Mouse (Mus musculus) MEL (cell line): Measurements from ENCODE around the gene Cbx3. TPM values are rescaled to one million over a fixed set of nuclear protein-coding genes. Genes with fewer than 3 reads are reported as not detected.

Source experiments
- DNase-seq: peaks from one replicate; pipeline ENCODE4 v3.0.0; 2011; ENCODE audit warnings: low read depth, low spot score
- H3K27ac ChIP-seq: 2 replicates; pipeline ENCODE4 v1.5.1; 2012; ENCODE audit warnings: low read depth, mild to moderate bottlenecking, control low read depth, low read length, moderate library complexity; ENCODE audit not compliant: control insufficient read depth
- H3K27me3 ChIP-seq, 2 experiments: fragments of 150-350 bp in 1 of 2; sonication (generic) in 1 of 2; 2 replicates each; pipeline ENCODE4 v1.6.1; 2012; ENCODE audit warnings: low read length in 2 of 2, mild to moderate bottlenecking in 2 of 2, improper control_type of control experiment in 1 of 2, moderate library complexity in 1 of 2; ENCODE audit not compliant: insufficient read depth in 2 of 2, control insufficient read depth in 1 of 2
- H3K36me3 ChIP-seq, 2 experiments: 2 replicates each; pipeline ENCODE4 v1.6.1; 2012 to 2014; ENCODE audit warnings: low read length in 2 of 2, improper control_type of control experiment in 1 of 2, inconsistent platforms in 1 of 2, mild to moderate bottlenecking in 1 of 2; ENCODE audit not compliant: insufficient read depth in 2 of 2, control insufficient read depth in 1 of 2
- H3K4me1 ChIP-seq, 2 experiments: fragments of 150-350 bp in 1 of 2; sonication (generic) in 1 of 2; 2 replicates each; pipeline ENCODE4 v1.6.1; 2012; ENCODE audit warnings: low read length in 2 of 2, improper control_type of control experiment in 1 of 2, mild to moderate bottlenecking in 1 of 2; ENCODE audit not compliant: insufficient read depth in 2 of 2, control insufficient read depth in 1 of 2
- H3K4me3 ChIP-seq, 2 experiments: fragments of 150-350 bp in 1 of 2; sonication (generic) in 1 of 2; 2 replicates each; pipeline ENCODE4 v1.5.1; 2012; ENCODE audit warnings: low read depth in 2 of 2, low read length in 2 of 2, mild to moderate bottlenecking in 2 of 2, moderate library complexity in 2 of 2, control low read depth in 1 of 2, improper control_type of control experiment in 1 of 2; ENCODE audit not compliant: control insufficient read depth in 1 of 2, insufficient read depth in 1 of 2
- H3K79me2 ChIP-seq: 2 replicates; pipeline ENCODE4 v1.6.1; 2012; ENCODE audit warnings: mild to moderate bottlenecking, low read length, moderate library complexity; ENCODE audit not compliant: control insufficient read depth, poor library complexity, insufficient read depth
- H3K9ac ChIP-seq: 2 replicates; pipeline ENCODE4 v1.6.1; 2012; ENCODE audit warnings: low read depth, mild to moderate bottlenecking, control low read depth, low read length, moderate library complexity; ENCODE audit not compliant: control insufficient read depth, poor library complexity, severe bottlenecking
- H3K9me3 ChIP-seq: fragments of 150-350 bp; sonication (generic); replicated peaks from 2 replicates; pipeline ENCODE4 v1.6.1; 2012; ENCODE audit warnings: mild to moderate bottlenecking, low read length, improper control_type of control experiment, moderate library complexity; ENCODE audit not compliant: insufficient read depth
- BHLHE40 ChIP-seq: IDR thresholded peaks from 2 replicates; pipeline ENCODE4 v1.6.1; 2012; ENCODE audit warnings: low read depth, mild to moderate bottlenecking, inconsistent platforms, low read length, improper control_type of control experiment, borderline replicate concordance
- CHD2 ChIP-seq: IDR thresholded peaks from 2 replicates; pipeline ENCODE4 v1.6.1; 2011; ENCODE audit warnings: low read length, improper control_type of control experiment
- CTCF ChIP-seq, 3 experiments: IDR thresholded peaks in 2 of 3; conservative IDR thresholded peaks in 1 of 3; 2 replicates each; pipeline ENCODE4 v1.5.1; 2011 to 2012; ENCODE audit warnings: low read length in 3 of 3, low read depth in 2 of 3, mild to moderate bottlenecking in 2 of 3, improper control_type of control experiment in 1 of 3, inconsistent platforms in 1 of 3, mixed read lengths in 1 of 3, moderate library complexity in 1 of 3; ENCODE audit not compliant: control insufficient read depth in 1 of 3, insufficient read depth in 1 of 3, poor library complexity in 1 of 3, severe bottlenecking in 1 of 3
- ELF1 ChIP-seq: IDR thresholded peaks from 2 replicates; pipeline ENCODE4 v1.6.1; 2014; ENCODE audit warnings: low read depth, mild to moderate bottlenecking, inconsistent platforms, low read length, improper control_type of control experiment, moderate library complexity
- EP300 ChIP-seq, 2 experiments: IDR thresholded peaks; 2 replicates each; pipeline ENCODE4 v1.6.1; 2011; ENCODE audit warnings: improper control_type of control experiment in 2 of 2, low read length in 2 of 2, low read depth in 1 of 2, mild to moderate bottlenecking in 1 of 2
- ETS1 ChIP-seq: IDR thresholded peaks from 2 replicates; pipeline ENCODE4 v1.6.1; 2012; ENCODE audit warnings: low read depth, mild to moderate bottlenecking, inconsistent platforms, low read length, improper control_type of control experiment, moderate library complexity
- GABPA ChIP-seq: IDR thresholded peaks from 2 replicates; pipeline ENCODE4 v1.6.1; 2012; ENCODE audit warnings: low read depth, mild to moderate bottlenecking, inconsistent platforms, low read length, improper control_type of control experiment, moderate library complexity
- HCFC1 ChIP-seq: IDR thresholded peaks from 2 replicates; pipeline ENCODE4 v1.6.1; 2012; ENCODE audit warnings: low read depth, mild to moderate bottlenecking, inconsistent platforms, low read length, improper control_type of control experiment, moderate library complexity
- JUND ChIP-seq: IDR thresholded peaks from 2 replicates; pipeline ENCODE4 v1.6.1; 2011; ENCODE audit warnings: low read depth, mild to moderate bottlenecking, improper control_type of control experiment, low read length
- KAT2A ChIP-seq: conservative IDR thresholded peaks from 2 replicates; pipeline ENCODE4 v1.6.1; 2012; ENCODE audit warnings: low read depth, low read length, improper control_type of control experiment, inconsistent platforms
- MAFK ChIP-seq: IDR thresholded peaks from 2 replicates; pipeline ENCODE4 v1.6.1; 2011; ENCODE audit warnings: low read depth, mild to moderate bottlenecking, low read length, improper control_type of control experiment, borderline replicate concordance
- MAX ChIP-seq: IDR thresholded peaks from 2 replicates; pipeline ENCODE4 v1.6.1; 2011; ENCODE audit warnings: low read length, improper control_type of control experiment
- MAZ ChIP-seq: IDR thresholded peaks from 2 replicates; pipeline ENCODE4 v1.6.1; 2012; ENCODE audit warnings: low read depth, mild to moderate bottlenecking, inconsistent platforms, low read length, improper control_type of control experiment
- MXI1 ChIP-seq: IDR thresholded peaks from 2 replicates; pipeline ENCODE4 v1.6.1; 2011; ENCODE audit warnings: mild to moderate bottlenecking, low read depth, low read length, improper control_type of control experiment
- MYB ChIP-seq: IDR thresholded peaks from 2 replicates; pipeline ENCODE4 v1.6.1; 2011; ENCODE audit warnings: mild to moderate bottlenecking, low read depth, low read length, improper control_type of control experiment
- MYC ChIP-seq: IDR thresholded peaks from 2 replicates; pipeline ENCODE4 v1.6.1; 2011; ENCODE audit warnings: low read depth, mild to moderate bottlenecking, low read length, improper control_type of control experiment, moderate library complexity
- POLR2A ChIP-seq, 2 experiments: IDR thresholded peaks; 2 replicates each; pipeline ENCODE4 v1.6.1; 2011 to 2012; ENCODE audit warnings: low read length in 2 of 2, mild to moderate bottlenecking in 2 of 2, control low read depth in 1 of 2, improper control_type of control experiment in 1 of 2, low read depth in 1 of 2, moderate library complexity in 1 of 2; ENCODE audit not compliant: control insufficient read depth in 1 of 2, insufficient read depth in 1 of 2, poor library complexity in 1 of 2
- POLR2AphosphoS2 ChIP-seq: IDR thresholded peaks from 2 replicates; pipeline ENCODE4 v1.6.1; 2011; ENCODE audit warnings: low read length, improper control_type of control experiment
- POLR2AphosphoS5 ChIP-seq: IDR thresholded peaks from 2 replicates; pipeline ENCODE4 v1.6.1; 2012; ENCODE audit warnings: low read depth, borderline replicate concordance, mild to moderate bottlenecking, inconsistent platforms, low read length, moderate library complexity, mixed read lengths
- RCOR1 ChIP-seq: IDR thresholded peaks from 2 replicates; pipeline ENCODE4 v1.6.1; 2012; ENCODE audit warnings: low read depth, mild to moderate bottlenecking, inconsistent platforms, low read length, improper control_type of control experiment
- SIN3A ChIP-seq: IDR thresholded peaks from 2 replicates; pipeline ENCODE4 v1.6.1; 2012; ENCODE audit warnings: low read length, improper control_type of control experiment, inconsistent platforms
- SMC3 ChIP-seq: IDR thresholded peaks from 2 replicates; pipeline ENCODE4 v1.6.1; 2011; ENCODE audit warnings: low read depth, low read length, improper control_type of control experiment
- TAL1 ChIP-seq: IDR thresholded peaks from 2 replicates; pipeline ENCODE4 v1.6.1; 2012; ENCODE audit warnings: mild to moderate bottlenecking, inconsistent platforms, low read length, moderate library complexity, mixed read lengths
- TBP ChIP-seq: IDR thresholded peaks from 2 replicates; pipeline ENCODE4 v1.8.0; 2011; ENCODE audit warnings: low read depth, low read length, improper control_type of control experiment
- TCF12 ChIP-seq: IDR thresholded peaks from 2 replicates; pipeline ENCODE4 v1.6.1; 2014; ENCODE audit warnings: low read depth, mild to moderate bottlenecking, inconsistent platforms, low read length, improper control_type of control experiment, moderate library complexity
- UBTF ChIP-seq: IDR thresholded peaks from 2 replicates; pipeline ENCODE4 v1.6.1; 2012; ENCODE audit warnings: low read depth, mild to moderate bottlenecking, inconsistent platforms, low read length, improper control_type of control experiment, moderate library complexity, borderline replicate concordance; ENCODE audit not compliant: insufficient read depth
- USF1 ChIP-seq: IDR thresholded peaks from 2 replicates; pipeline ENCODE4 v1.6.1; 2014; ENCODE audit warnings: low read depth, mild to moderate bottlenecking, inconsistent platforms, low read length, improper control_type of control experiment, moderate library complexity
- USF2 ChIP-seq, 2 experiments: IDR thresholded peaks; 2 replicates each; pipeline ENCODE4 v1.6.1; 2011 to 2012; ENCODE audit warnings: improper control_type of control experiment in 2 of 2, low read length in 2 of 2, borderline replicate concordance in 1 of 2, inconsistent platforms in 1 of 2, low read depth in 1 of 2, mild to moderate bottlenecking in 1 of 2; ENCODE audit not compliant: insufficient read depth in 1 of 2
- ZKSCAN1 ChIP-seq: IDR thresholded peaks from 2 replicates; pipeline ENCODE4 v1.6.1; 2012; ENCODE audit warnings: low read depth, mild to moderate bottlenecking, inconsistent platforms, low read length, improper control_type of control experiment, moderate library complexity
- ZMIZ1 ChIP-seq: IDR thresholded peaks from 2 replicates; pipeline ENCODE4 v1.6.1; 2012; ENCODE audit warnings: low read depth, mild to moderate bottlenecking, inconsistent platforms, low read length, improper control_type of control experiment, moderate library complexity
- ZNF384 ChIP-seq: IDR thresholded peaks from 2 replicates; pipeline ENCODE4 v1.6.1; 2012; ENCODE audit warnings: low read depth, mild to moderate bottlenecking, inconsistent platforms, low read length, improper control_type of control experiment
- polyA plus RNA-seq, 2 experiments: library from polyadenylated mRNA; stranded (reverse) in 1 of 2; unstranded in 1 of 2; fragments of >175 nt in 1 of 2; fragments of >200 nt in 1 of 2; gene quantifications; 2 replicates each; pipeline versions ENCODE4 v1.2.1 to v1.2.4; 2012; ENCODE audit warnings: low replicate concordance in 2 of 2, low read depth in 1 of 2; ENCODE audit not compliant: insufficient read length in 2 of 2, insufficient read depth in 1 of 2, missing spikeins in 1 of 2
- total RNA-seq: library from RNA; depleted of rRNA; stranded (reverse); fragments of 300-350 nt; gene quantifications from 2 replicates; pipeline ENCODE4 v1.2.3, GENCODE M21; 2012

The Cbx3 gene
- total and polyA plus RNA-seq, 3 experiments, result 177 to 250 TPM; not detected in 1

GRCm38 (mm10) chr6:51459313-51460020 lies 10.7 kb upstream of the Cbx3 start:
- H3K9ac ChIP-seq, result no peak overlapping the region
- H3K27ac ChIP-seq, result no peak overlapping the region
- no peaks in the 10 kb centered on the region for H3K9me3 ChIP-seq
- TF ChIP-seq POLR2AphosphoS5 (peak; percentile 67; the same call in 1 of the 2 replicates), MAX (no peak), RCOR1 (no peak; the same call in 1 of the 2 replicates), BHLHE40 (no peak), TBP (no peak), CHD2 (no peak), HCFC1 (no peak), ETS1 (0 out of 2 replicates have a peak, but pooled peaks have one; percentile 1), TAL1 (no peak), USF1 (no peak), KAT2A (no peak), EP300 (IDR thresholded peaks at IDR 0.05; ENCODE audit: low read depth in 1 of 2, low read length in 2 of 2) (no peak), GABPA (no peak), ZNF384 (no peak), SMC3 (peak; percentile 2; the same call in 1 of the 2 replicates), MYC (peak; percentile 32; the same call in 1 of the 2 replicates), USF2 (IDR thresholded peaks at IDR 0.05; ENCODE audit: borderline replicate concordance in 1 of 2, insufficient read depth in 1 of 2, low read depth in 1 of 2, low read length in 2 of 2) (no peak), SIN3A (no peak), ZKSCAN1 (no peak), ZMIZ1 (peak; percentile 59; the same call in 1 of the 2 replicates), CTCF (IDR thresholded peaks at IDR 0.05 in 2 of 3, conservative IDR thresholded peaks at IDR 0.05 in 1 of 3; ENCODE audit: control insufficient read depth in 1 of 3, insufficient read depth in 1 of 3, low read depth in 2 of 3, low read length in 3 of 3, poor library complexity in 1 of 3, severe bottlenecking in 1 of 3) (no peak), MAZ (no peak), MYB (peak; percentile 17; the same call in 1 of the 2 replicates), POLR2AphosphoS2 (peak; percentile 70), MAFK (no peak), TCF12 (no peak), POLR2A (IDR thresholded peaks at IDR 0.05; ENCODE audit: control insufficient read depth in 1 of 2, insufficient read depth in 1 of 2, low read depth in 1 of 2, low read length in 2 of 2, poor library complexity in 1 of 2) (peak in 1 of 2 experiments; percentile 78; a peak in 2 of 4 replicates), JUND (peak; percentile 11; the same call in 1 of the 2 replicates), ELF1 (no peak), MXI1 (no peak), UBTF (no peak)
- TF ChIP-seq, all 39 proteins: peak for 9
- Histone ChIP-seq H3K4me1 (no peaks in the 10 kb centered on the region), H3K79me2 (peaks cover 3% of the 10 kb centered on the region; the same call in 1 of the 2 replicates), H3K4me3 (no peak overlapping the region), H3K36me3 (peaks cover 32 to 38% of the 10 kb centered on the region in 2 experiments), H3K27me3 (no peaks in the 10 kb centered on the region)
- DNase-seq, result peak; percentile 66
